Mouse (Mus musculus) frontal cortex, postnatal 14 days (tissue): ENCODE data around the gene Clps.

Experiments
- DNase-seq, 2 experiments: peaks; one replicate each; pipeline ENCODE4 v3.0.0; 2022; ENCODE audit warnings: low spot score in 2 of 2

Clps gene

DNA sequence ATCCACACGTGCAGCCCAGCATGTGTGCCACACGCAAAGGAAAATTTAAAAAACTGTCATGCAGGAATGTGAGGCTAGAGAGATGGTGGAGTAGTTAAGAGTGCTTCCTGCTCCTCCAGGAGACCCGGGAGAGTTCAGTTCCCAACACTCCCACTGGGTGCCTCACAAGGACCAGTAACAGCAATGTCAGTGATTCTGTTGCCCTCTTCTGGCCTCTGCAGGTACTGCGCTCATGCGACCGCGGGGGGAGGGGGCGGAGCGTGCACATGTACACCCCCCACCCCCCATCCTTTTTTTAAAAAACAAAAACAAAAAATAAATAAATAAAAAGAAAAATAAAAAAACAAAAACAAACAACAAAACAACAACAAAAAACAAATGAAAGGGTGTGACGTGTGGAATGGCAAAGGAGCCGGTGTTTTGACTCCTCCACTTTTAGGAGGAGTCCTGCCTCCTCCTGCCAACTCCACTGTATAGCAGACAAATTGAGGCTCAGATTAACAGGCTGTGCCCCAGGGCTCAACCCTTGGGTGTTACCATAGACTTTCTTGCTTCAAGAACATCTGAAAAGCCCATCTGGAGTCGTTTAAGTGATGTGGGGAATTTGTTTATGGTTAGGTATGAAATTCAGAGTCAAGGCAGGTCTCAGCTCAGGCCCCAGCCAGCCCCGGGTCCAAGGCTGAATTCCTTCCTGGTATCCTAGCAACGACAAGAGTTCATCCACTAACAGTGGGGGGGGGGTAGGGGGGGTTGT, 7.3 kb downstream of the Clps start:
- DNase-seq, result peak; percentile 26 to 66

DNA sequence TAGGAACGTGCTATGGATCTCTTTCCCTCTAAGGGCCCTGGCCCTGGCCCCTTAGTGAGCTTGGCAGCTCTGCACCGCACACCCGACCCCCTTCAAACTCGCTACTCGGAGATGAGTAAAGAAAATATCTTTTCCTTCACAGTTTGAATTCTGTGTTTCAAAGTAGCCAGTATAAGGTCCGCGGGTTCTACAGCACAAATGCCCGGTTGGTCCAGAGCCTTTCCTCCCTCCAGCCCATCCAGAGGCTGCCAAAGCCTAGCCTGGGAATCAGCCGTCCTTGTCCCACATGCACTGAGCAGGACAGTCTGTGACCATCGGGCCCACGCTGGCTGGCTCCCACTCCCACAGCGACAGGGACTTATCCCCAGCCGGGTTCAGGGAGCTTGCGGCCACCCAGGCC, 11.5 kb downstream of the Clps start, which contains the start of gene Clpsl2:
TSS of gene Clpsl2 (plus strand) at position 301 of the 400 bp plus-strand sequence.
- no peak for DNase-seq

DNA sequence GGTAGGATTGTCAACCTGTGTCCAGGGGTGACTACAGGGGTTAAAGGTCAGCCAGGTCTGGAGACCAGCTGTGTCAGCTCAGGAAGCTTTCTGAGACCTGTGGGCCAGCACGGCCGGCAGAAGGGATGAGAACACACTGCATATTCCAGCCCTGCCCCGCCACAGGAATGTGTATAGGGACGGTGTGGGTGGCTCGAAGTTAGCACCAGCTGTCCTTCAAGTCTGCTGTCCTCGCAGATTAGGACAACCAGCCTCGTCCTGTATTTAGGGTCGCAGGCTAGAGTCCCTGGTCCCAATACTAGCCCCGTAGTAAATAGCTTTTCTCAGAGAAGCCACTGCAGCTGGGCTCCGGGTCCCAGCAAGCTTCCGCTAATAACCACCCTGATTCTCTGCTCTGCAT, 12.0 kb downstream of the Clps start:
- DNase-seq, result no peak

GRCm38 (mm10) chr17:28546925-28547324, 13.6 kb downstream of the Clps start:
- no peak for DNase-seq

DNA sequence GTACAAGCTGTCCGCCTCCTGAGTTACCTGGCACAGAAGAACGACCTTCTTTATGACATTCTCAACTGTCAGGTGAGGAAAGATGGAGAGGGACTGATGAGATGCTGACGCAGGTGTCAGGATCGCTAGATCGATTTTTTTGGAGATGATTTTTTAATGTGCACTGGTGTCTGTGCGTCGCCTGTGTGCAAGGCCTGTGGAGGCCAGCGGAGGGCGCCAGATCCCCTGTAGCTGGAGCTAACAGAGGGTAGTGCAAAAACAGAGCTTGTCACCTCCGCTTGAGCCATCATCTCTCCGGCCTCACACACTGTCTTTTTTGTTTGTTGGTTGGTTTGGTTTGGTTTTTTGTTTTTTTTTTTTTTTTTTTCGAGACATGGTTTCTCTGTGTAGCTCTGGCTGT, 22.7 kb downstream of the Clps start:
- DNase-seq, result no peak

GRCm38 (mm10) chr17:28533327-28533726, 27.2 kb downstream of the Clps start:
- no peak for DNase-seq

DNA sequence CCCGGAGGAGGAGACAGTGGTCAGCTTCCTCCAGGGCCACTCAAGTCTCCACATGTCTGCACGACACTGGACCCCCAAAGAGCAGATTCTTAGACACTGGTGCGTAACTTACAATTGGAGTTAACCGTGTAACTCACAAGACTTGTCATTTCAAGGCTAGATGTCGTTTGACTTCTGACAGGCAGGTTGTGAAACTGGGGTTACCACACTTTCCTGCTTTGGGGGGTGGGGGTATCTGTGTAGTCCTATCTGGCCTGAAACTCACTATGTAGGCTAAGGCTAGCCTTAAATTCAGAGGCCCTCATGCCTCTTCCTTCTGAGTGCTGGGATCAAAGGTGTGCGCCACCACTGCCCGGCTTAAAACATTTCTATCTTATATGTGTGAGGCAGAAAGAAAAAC, 28.0 kb downstream of the Clps start:
- DNase-seq, result no peak

GRCm38 (mm10) chr17:28531946-28532345, 28.6 kb downstream of the Clps start:
- no peak for DNase-seq

DNA sequence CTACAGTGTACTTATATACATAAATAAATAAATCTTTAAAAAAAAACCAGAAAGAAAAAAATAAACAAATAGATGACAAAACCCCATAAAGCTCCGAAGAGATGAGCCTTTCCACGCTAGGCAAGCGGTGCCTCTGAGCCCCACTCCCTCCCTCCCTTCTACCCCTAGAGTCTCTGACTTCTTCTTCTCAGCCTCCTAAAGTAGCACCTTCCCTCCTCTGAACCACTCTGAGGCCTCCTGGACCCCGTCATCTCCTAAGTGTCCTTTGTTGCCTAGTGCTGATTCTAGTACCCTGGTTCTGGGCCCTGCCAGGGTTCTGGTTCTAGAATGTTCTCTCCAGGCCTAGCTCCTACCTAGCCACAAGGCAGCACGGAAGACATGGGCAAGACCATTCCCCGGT, 30.1 kb downstream of the Clps start, which contains the start of gene Armc12:
TSS of gene Armc12 (plus strand) at position 301 of the 400 bp plus-strand sequence.
- no peak for DNase-seq

DNA sequence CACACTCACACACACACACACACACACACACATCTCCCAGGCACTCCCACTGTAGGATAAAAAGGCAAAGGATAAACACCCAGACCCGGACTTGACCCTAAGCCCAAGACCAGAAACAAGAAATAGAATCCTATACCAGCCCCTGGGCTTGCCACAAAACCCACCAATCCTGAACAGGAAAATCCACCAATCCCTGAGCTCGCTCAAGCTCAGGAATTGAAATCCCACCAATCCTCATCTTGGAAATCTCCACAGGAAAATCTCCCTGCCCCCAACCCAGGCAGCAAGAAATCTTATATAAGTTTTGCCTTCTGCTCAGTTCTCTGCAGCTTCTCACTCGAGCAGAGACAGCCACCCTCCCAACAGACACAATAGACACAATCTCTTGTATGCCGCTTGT, 31.4 kb downstream of the Clps start:
- DNase-seq, result no peak

GRCm38 (mm10) chr17:28528043-28528351, 32.6 kb downstream of the Clps start:
- DNase-seq, result peak; percentile 72 to 85

- DNase-seq, result no peak
These were observed 33.2 kb downstream of the Clps start for GRCm38 (mm10) chr17:28527184-28528042.

DNA sequence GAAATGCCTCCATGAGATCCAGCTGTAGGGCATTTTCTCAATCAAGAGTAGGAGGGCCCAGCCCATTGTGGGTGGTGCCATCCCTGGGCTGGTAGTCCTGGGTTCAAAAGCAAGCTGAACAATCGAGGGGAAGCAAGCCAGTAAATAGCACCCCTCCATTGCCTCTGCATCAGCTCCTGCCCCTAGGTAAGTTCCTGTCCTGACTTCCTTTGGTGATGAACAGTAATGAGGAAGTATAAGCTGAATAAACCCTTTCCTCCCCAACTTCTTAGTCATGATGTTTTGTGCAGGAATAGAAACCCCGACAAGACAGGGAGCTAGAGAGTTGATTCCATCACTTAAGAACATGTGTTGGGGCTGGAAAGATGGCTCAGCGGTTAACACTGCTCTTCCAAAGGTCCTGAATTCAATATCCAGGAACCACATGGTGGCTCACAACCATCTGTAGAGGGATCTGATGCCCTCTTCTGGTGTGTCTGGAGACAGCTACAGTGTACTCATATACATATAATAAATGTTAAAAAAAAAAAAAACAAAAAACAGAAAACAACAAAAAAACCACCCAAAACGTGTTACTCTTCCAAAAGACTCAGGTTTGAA, 35.6 kb downstream of the Clps start:
- DNase-seq, result no peak

DNA sequence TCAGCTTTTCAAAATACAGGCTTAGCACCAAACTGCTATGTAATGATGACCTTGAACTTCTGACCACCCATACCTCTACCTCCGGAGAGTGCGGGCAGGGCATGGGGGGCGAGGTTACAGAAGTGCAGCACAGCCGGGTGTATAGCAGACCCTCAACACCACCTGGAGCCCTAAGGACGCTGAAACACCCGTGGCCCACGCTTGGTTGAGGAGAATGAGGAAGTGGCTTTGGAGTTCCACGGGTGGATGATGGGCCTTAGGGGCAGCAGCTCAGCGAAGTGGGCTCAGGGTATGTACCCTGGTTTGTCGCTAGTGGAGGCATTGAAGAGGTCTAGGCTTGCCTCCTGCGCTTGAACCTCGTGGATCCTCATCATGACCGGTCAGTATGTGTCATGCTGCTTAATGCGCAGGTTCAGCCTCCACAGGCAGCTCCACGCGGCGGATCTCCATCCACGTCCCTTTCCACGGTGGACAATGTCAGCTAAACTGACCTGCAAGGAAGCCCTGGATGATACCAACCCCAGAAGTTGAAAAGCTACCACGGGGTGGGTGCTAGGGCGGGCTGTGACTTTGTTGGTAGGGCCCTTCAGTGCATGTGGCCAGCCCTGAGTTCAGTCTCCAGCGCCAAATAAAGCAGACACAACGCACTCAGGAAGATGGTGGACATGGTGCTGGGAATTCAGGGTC, 36.4 kb downstream of the Clps start:
- DNase-seq, result no peak

- DNase-seq, result no peak
These were observed 37.1 kb downstream of the Clps start for GRCm38 (mm10) chr17:28523355-28524008.

GRCm38 (mm10) chr17:28522623-28523354, 37.8 kb downstream of the Clps start:
- DNase-seq, result peak; percentile 82 to 88

- no peak for DNase-seq
These were observed 38.6 kb downstream of the Clps start for GRCm38 (mm10) chr17:28521920-28522319.

DNA sequence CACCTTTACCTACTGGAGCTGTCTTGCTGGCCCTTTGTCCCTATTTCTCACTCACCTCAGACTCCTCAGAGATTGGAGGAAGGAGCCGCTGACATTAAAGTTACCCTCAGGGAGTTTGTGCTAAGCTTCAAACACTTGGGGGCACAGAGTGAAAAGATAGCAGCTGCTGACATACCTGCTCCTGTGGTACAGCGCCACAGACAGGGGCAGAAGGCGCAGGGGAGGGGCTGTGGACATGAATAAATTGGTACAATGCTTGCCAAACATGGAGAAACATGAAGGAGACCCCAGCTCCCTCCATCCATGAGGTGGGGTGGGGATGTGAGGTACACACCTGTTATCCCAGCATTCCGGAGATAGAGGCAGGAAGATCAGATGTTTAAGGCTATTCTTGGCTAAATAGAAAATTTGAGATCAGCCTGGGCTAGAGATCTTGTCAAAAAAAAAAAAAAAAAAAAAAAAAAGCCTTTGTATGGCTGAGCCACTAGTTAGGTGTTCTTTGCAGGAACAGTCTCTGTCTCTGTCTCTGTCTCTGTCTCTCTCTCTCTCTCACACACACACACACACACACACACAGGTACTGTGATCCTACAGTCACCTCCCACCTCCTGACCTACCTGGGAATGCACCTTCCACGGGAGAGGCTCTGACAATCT, 39.4 kb downstream of the Clps start:
- DNase-seq, result no peak

DNA sequence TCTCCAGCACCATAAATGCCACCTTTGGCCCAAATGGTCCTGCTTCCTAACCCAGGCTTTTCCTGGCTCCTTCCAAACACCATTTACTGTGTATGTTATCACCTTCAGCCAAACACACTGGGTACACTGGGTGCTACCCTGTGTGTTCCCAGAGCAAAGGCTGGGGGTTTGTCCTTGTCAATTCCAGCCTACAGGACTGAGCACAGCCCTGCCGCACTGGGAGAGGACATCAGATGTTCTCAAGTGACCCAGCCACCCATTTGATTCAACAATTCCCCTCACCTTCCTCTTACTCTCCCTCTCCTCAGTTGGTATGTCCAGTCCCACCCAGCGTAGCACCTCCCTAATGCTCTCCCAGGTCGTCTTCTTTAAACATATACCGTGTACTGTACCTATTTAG, 40.0 kb downstream of the Clps start:
- DNase-seq, result no peak

GRCm38 (mm10) chr17:28519827-28520226, 40.7 kb downstream of the Clps start:
- DNase-seq, result no peak
